Mouse (Mus musculus): ENCODE results near the gene Plcxd2. TPM values are rescaled to one million over a fixed set of nuclear protein-coding genes. Genes with fewer than 3 reads are reported as not detected.
A peak's percentile ranks its signal among the peaks of the same experiment; 100 is the strongest.

The Plcxd2 gene
- polyA plus RNA-seq, 1 experiment from 2014 or later = 1.6 TPM

DNA sequence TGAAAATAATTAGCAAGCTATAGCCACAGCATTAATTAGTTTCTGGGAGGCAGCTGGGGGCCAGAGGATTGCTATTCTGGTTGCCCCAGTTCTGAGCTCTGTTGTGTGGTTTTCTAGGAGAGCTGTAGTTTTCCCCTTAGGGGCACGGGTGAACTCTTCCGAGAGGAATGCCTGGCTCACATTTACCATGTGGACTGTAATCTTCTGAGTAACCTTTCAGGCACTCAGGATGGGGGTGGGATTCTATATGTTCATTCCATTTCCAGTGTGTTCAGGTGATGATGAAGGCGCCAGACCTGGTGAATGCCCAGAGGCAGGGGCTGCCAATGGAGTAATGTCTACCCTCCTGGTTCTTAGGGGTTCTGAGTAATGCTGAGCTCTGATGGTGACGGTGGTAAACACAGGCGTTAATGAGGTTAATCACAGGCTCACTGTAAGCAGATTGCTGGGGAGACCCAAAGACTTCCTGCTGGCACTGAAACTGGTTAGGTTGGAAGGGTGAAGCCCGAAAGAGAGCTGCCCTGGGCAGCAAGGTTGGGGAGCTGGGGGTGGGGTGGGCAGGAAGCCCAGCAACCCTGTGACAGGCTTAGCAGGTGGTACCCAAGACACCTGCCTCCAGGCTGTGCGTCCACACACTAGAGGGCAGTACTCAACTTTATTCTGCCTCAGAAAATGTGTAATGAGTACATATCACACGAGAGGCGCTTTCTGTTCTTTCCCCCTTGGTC lies 35.9 kb downstream of the Plcxd2 start:
- H3K36me3 ChIP-seq (ENCODE audit: control insufficient read depth, insufficient read depth, low read length) = no peaks in the 10 kb centered on the region
- WGBS = 50% methylated on average over 9 of the region's 9 CpGs
- peak; percentile 76; the same call in 1 of the 2 replicates for ATAC-seq (ENCODE audit: low read depth)

DNA sequence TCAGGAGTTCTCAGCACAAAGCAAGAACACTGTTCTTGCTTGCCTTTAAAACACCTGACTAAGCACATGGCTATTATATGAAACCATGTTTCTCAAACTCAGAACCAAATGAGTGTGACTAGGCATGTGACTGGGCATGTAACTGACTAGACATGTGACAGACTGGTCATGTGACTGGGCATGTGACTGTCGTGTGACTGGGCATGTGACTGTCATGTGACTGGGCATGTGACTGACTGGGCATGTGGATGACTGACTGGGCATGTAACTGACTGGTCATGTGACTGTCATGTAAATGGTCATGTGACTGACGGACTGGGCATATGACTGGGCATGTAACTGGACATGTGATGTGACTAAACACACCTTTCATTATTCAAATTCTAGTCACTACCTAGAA lies 39.8 kb downstream of the Plcxd2 start:
- Histone ChIP-seq H3K4me2 (ENCODE audit: low read depth, low read length) (no peak overlapping the region), H3K4me3 (ENCODE audit: low read depth, low read length) (no peak overlapping the region), H3K27me3 (replicated peaks; ENCODE audit: control insufficient read depth, insufficient read depth, low read length) (no peaks in the 10 kb centered on the region), H3K4me1 (ENCODE audit: control insufficient read depth, insufficient read depth, low read length) (no peaks in the 10 kb centered on the region), H3K27ac (replicated peaks; ENCODE audit: low read depth, low read length) (no peak overlapping the region), H3K36me3 (ENCODE audit: control insufficient read depth, insufficient read depth, low read length) (no peaks in the 10 kb centered on the region), H3K9me3 (ENCODE audit: control insufficient read depth, low read length) (no peaks in the 10 kb centered on the region), H3K9ac (ENCODE audit: low read depth, low read length) (no peak overlapping the region)
- ATAC-seq (ENCODE audit: low read depth) (no peak), DNase-seq (ENCODE audit: low spot score) (no peak)
- 90% methylated on average over 2 of the region's 2 CpGs for WGBS

More for the DNA sequence above, 35.9 kb downstream of the Plcxd2 start:
- Histone ChIP-seq H3K4me3 (ENCODE audit: low read depth, low read length) (no peak overlapping the region), H3K4me1 (ENCODE audit: control insufficient read depth, insufficient read depth, low read length) (no peaks in the 10 kb centered on the region), H3K4me2 (ENCODE audit: low read depth, low read length) (no peak overlapping the region), H3K9me3 (ENCODE audit: control insufficient read depth, low read length) (no peaks in the 10 kb centered on the region), H3K27ac (replicated peaks; ENCODE audit: low read depth, low read length) (no peak overlapping the region), H3K27me3 (replicated peaks; ENCODE audit: control insufficient read depth, insufficient read depth, low read length) (no peaks in the 10 kb centered on the region), H3K9ac (ENCODE audit: low read depth, low read length) (no peak overlapping the region)
- DNase-seq (ENCODE audit: low spot score) = peak; percentile 35

DNA sequence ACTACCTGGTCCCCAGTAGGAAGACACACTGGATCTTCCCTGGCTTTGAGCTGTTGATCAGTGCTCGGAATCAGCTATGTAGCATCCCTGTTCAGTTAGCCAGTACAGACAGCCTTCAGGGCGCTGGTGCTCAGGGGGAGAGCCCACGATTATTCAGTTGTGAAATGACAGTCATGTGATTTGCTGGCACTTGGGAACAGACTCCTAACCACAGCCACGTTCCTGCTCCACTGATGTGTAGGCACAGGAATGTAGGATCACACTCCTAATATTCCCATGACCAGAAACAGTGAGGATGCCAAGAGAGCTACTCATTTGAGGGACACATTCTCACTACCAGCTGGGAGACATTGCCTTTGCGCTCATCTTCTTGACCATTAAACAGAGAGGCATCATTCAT lies 41.3 kb downstream of the Plcxd2 start:
- no peak overlapping the region for H3K4me3 ChIP-seq (ENCODE audit: low read depth, low read length)
- no peaks in the 10 kb centered on the region for H3K9me3 ChIP-seq (ENCODE audit: control insufficient read depth, low read length)
- DNase-seq (ENCODE audit: low spot score) (no peak), ATAC-seq (ENCODE audit: low read depth) (no peak)
- no peaks in the 10 kb centered on the region for H3K4me1 ChIP-seq (ENCODE audit: control insufficient read depth, insufficient read depth, low read length)
- no peak overlapping the region for H3K4me2 ChIP-seq (ENCODE audit: low read depth, low read length)
- H3K36me3 ChIP-seq (ENCODE audit: control insufficient read depth, insufficient read depth, low read length) = no peaks in the 10 kb centered on the region
- H3K27me3 ChIP-seq (replicated peaks; ENCODE audit: control insufficient read depth, insufficient read depth, low read length) = no peaks in the 10 kb centered on the region
- no peak overlapping the region for H3K27ac ChIP-seq (replicated peaks; ENCODE audit: low read depth, low read length)
- no peak overlapping the region for H3K9ac ChIP-seq (ENCODE audit: low read depth, low read length)
- WGBS = 67% methylated on average over 5 of the region's 5 CpGs

DNA sequence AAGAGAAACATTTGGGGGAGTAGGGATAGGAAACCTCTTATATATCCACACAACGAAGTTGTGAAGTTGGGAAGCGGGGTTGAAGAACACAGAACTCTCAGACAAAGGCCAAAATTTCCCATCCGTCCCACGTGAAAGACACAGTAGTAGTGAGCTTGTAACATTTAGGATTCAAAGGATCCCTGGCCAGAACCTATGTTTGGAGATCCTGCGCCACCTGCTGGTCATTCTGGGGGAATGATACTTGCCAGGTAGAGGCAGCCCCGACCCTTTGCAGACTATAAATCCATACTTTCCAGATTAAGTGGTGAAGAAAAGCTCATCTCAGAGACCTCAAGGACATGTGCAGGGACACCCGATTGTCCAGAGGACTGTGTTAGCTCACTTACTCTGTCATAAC lies 42.5 kb downstream of the Plcxd2 start:
- WGBS = 8% methylated on average over 7 of the region's 7 CpGs
- Histone ChIP-seq H3K27ac (replicated peaks; ENCODE audit: low read depth, low read length) (no peak overlapping the region), H3K4me3 (ENCODE audit: low read depth, low read length) (no peak overlapping the region), H3K27me3 (replicated peaks; ENCODE audit: control insufficient read depth, insufficient read depth, low read length) (no peaks in the 10 kb centered on the region), H3K9ac (ENCODE audit: low read depth, low read length) (no peak overlapping the region), H3K4me2 (ENCODE audit: low read depth, low read length) (no peak overlapping the region), H3K36me3 (ENCODE audit: control insufficient read depth, insufficient read depth, low read length) (no peaks in the 10 kb centered on the region), H3K4me1 (ENCODE audit: control insufficient read depth, insufficient read depth, low read length) (no peaks in the 10 kb centered on the region), H3K9me3 (ENCODE audit: control insufficient read depth, low read length) (no peaks in the 10 kb centered on the region)
- DNase-seq (ENCODE audit: low spot score) (peak; percentile 92), ATAC-seq (ENCODE audit: low read depth) (peak; percentile 84; the same call in 1 of the 2 replicates)

DNA sequence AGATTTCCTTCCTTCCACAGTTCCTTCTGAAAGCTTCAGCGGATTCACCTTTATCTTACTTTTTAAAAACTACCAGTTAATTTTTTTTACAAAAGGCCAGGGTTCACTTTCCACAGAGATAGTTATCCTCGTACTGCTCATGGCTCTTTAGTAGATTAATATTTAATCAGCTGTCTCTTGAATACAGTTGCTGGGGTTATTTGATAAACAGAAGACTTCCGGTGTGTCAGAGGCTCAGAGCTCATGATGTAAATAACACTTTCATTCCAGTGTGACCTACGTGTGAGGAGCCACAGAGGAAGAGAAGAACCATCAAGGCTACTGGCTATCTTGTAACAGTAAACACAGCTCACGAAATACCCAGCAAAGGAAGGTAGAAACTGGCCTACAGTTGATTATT lies 43.4 kb downstream of the Plcxd2 start:
- Histone ChIP-seq H3K36me3 (ENCODE audit: control insufficient read depth, insufficient read depth, low read length) (no peaks in the 10 kb centered on the region), H3K27me3 (replicated peaks; ENCODE audit: control insufficient read depth, insufficient read depth, low read length) (no peaks in the 10 kb centered on the region), H3K4me3 (ENCODE audit: low read depth, low read length) (no peak overlapping the region), H3K9me3 (ENCODE audit: control insufficient read depth, low read length) (no peaks in the 10 kb centered on the region), H3K9ac (ENCODE audit: low read depth, low read length) (no peak overlapping the region), H3K27ac (replicated peaks; ENCODE audit: low read depth, low read length) (no peak overlapping the region), H3K4me2 (ENCODE audit: low read depth, low read length) (no peak overlapping the region), H3K4me1 (ENCODE audit: control insufficient read depth, insufficient read depth, low read length) (no peaks in the 10 kb centered on the region)
- 76% methylated on average over 5 of the region's 5 CpGs for WGBS
- DNase-seq (ENCODE audit: low spot score) (no peak), ATAC-seq (ENCODE audit: low read depth) (no peak)

DNA sequence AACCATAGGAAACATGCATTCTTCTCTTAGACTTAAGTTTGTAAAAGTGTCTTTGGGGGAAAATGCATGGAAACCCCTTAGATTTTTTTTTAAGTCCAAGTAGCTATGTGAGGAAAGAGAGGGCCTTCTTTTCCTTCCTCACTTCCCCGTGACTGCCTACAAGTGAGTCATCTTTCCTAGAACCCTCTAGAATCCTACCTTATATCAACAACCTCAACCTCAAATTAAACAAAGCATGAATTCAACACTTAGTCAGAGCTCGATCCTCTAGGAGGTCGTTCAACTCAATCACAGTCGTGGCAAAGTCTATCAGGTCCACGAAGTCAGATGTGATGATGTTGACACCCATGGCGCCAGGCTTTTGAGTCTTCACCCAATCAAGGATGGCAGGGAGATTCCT lies 45.2 kb downstream of the Plcxd2 start:
- WGBS = 82% methylated on average over 6 of the region's 6 CpGs
- H3K4me3 ChIP-seq (ENCODE audit: low read depth, low read length) = no peak overlapping the region
- H3K9me3 ChIP-seq (ENCODE audit: control insufficient read depth, low read length) = no peaks in the 10 kb centered on the region
- DNase-seq (ENCODE audit: low spot score) = no peak
- H3K9ac ChIP-seq (ENCODE audit: low read depth, low read length) = no peak overlapping the region
- H3K27me3 ChIP-seq (replicated peaks; ENCODE audit: control insufficient read depth, insufficient read depth, low read length) = no peaks in the 10 kb centered on the region
- H3K4me2 ChIP-seq (ENCODE audit: low read depth, low read length) = no peak overlapping the region
- ATAC-seq (ENCODE audit: low read depth) = no peak
- H3K4me1 ChIP-seq (ENCODE audit: control insufficient read depth, insufficient read depth, low read length) = no peaks in the 10 kb centered on the region
- H3K36me3 ChIP-seq (ENCODE audit: control insufficient read depth, insufficient read depth, low read length) = no peaks in the 10 kb centered on the region
- no peak overlapping the region for H3K27ac ChIP-seq (replicated peaks; ENCODE audit: low read depth, low read length)

DNA sequence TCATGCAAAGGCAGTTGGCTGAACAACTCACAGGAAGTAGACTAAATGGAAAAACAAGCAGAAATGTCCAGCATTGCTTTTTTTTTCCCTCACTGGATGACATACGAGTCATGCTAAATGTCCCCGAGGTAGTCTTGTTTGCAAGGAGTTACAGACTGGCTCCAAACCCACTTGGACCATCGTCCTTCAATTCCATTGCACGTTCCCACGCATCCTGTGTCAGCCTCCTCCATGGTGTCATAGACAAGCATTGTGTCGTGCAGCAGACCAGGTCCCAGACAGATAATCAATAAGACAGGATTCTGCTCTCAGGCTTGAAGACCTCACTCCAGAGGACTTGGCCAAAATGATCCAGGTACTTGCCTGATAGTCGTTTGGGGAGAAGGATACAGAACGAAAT lies 46.2 kb downstream of the Plcxd2 start:
- 80% methylated on average over 8 of the region's 8 CpGs for WGBS
- Histone ChIP-seq H3K36me3 (ENCODE audit: control insufficient read depth, insufficient read depth, low read length) (no peaks in the 10 kb centered on the region), H3K9ac (ENCODE audit: low read depth, low read length) (no peak overlapping the region), H3K4me3 (ENCODE audit: low read depth, low read length) (no peak overlapping the region), H3K4me1 (ENCODE audit: control insufficient read depth, insufficient read depth, low read length) (no peaks in the 10 kb centered on the region), H3K9me3 (ENCODE audit: control insufficient read depth, low read length) (no peaks in the 10 kb centered on the region), H3K27ac (replicated peaks; ENCODE audit: low read depth, low read length) (no peak overlapping the region), H3K27me3 (replicated peaks; ENCODE audit: control insufficient read depth, insufficient read depth, low read length) (no peaks in the 10 kb centered on the region), H3K4me2 (ENCODE audit: low read depth, low read length) (no peak overlapping the region)
- ATAC-seq (ENCODE audit: low read depth) = no peak
- DNase-seq (ENCODE audit: low spot score) = no peak

DNA sequence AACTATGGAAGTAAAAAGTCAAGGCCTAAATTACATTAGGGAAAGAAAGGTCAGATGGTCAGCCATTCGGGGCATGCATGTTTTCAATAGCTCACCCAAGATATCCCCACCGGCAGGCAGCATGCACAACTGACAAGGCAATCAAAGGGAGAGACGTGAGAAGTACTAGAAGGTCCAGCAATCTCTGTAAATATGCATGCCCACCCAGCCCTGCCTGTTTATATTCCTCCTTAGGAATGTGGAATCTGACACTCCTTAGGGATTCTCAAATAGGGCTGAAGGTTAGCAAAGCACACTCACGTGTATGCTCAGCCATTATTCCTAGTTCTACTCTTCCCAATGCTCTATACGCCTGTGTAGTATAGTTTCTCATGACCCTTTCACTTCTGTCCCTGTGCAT lies 46.9 kb downstream of the Plcxd2 start:
- DNase-seq (ENCODE audit: low spot score) = no peak

DNA sequence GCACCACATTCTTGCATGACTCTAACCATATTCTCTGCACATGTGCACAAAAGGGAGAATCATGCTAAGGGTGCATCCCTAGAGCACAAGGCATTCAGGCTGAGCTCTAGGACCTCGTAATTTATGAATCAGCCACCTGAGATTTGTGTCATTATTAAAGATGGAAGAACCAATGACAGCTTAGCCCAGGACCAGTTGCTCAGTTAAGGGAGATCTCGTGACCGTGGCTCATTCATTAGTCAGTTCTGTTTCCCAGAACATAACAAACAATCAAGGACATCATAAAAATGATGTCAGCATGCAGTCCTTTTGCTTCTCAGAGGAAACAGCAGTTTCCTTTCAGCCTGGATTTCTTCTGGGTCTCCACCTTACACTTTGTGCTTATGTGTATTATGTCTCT lies 49.0 kb downstream of the Plcxd2 start:
- Histone ChIP-seq H3K27ac (replicated peaks; ENCODE audit: low read depth, low read length) (no peak overlapping the region), H3K9ac (ENCODE audit: low read depth, low read length) (no peak overlapping the region), H3K4me1 (ENCODE audit: control insufficient read depth, insufficient read depth, low read length) (no peaks in the 10 kb centered on the region), H3K4me2 (ENCODE audit: low read depth, low read length) (no peak overlapping the region), H3K27me3 (replicated peaks; ENCODE audit: control insufficient read depth, insufficient read depth, low read length) (no peaks in the 10 kb centered on the region), H3K9me3 (ENCODE audit: control insufficient read depth, low read length) (no peaks in the 10 kb centered on the region), H3K4me3 (ENCODE audit: low read depth, low read length) (no peak overlapping the region), H3K36me3 (ENCODE audit: control insufficient read depth, insufficient read depth, low read length) (no peaks in the 10 kb centered on the region)
- ATAC-seq (ENCODE audit: low read depth) (no peak), DNase-seq (ENCODE audit: low spot score) (no peak)
- WGBS = 77% methylated on average over 3 of the region's 3 CpGs

More for the DNA sequence above, 46.9 kb downstream of the Plcxd2 start:
- Histone ChIP-seq H3K36me3 (ENCODE audit: control insufficient read depth, insufficient read depth, low read length) (no peaks in the 10 kb centered on the region), H3K27ac (replicated peaks; ENCODE audit: low read depth, low read length) (no peak overlapping the region), H3K27me3 (replicated peaks; ENCODE audit: control insufficient read depth, insufficient read depth, low read length) (no peaks in the 10 kb centered on the region), H3K4me3 (ENCODE audit: low read depth, low read length) (no peak overlapping the region), H3K9me3 (ENCODE audit: control insufficient read depth, low read length) (no peaks in the 10 kb centered on the region), H3K9ac (ENCODE audit: low read depth, low read length) (no peak overlapping the region), H3K4me2 (ENCODE audit: low read depth, low read length) (no peak overlapping the region), H3K4me1 (ENCODE audit: control insufficient read depth, insufficient read depth, low read length) (no peaks in the 10 kb centered on the region)
- ATAC-seq (ENCODE audit: low read depth) = no peak; the same call in 1 of the 2 replicates
- WGBS = 27% methylated on average over 5 of the region's 5 CpGs

All from embryonic facial prominence, embryonic 14.5 days (tissue).